Mouse (Mus musculus): ENCODE results near the gene Prss33.
A peak's percentile ranks its signal among the peaks of the same experiment; 100 is the strongest.
"Not testable (repeated sequence)": the region's sequence is repeated elsewhere in the genome, so short reads cannot be mapped to it uniquely, and the experiment has no call there.

The Prss33 gene

GRCm38 (mm10) chr17:23836006-23836575 lies at the start of gene Prss33:
Gene Prss33 (minus strand): TSS chr17:23836056.
- DNase-seq (ENCODE audit: low read depth, low spot score): no peak

- DNase-seq (ENCODE audit: low read depth, low spot score): not testable (repeated sequence)
Measured at GRCm38 (mm10) chr17:23880576-23880975, 44.7 kb upstream of the Prss33 start, which contains the start of the genes Dcpp1 and Dcpp2. Gene Dcpp1 (plus strand): TSS chr17:23880876. Gene Dcpp2 (plus strand): TSS chr17:23880880.

- DNase-seq (ENCODE audit: low read depth, low spot score): no peak
Measured at GRCm38 (mm10) chr17:23877166-23877565, 41.3 kb upstream of the Prss33 start.

- peak; percentile 24 for DNase-seq (ENCODE audit: low read depth, low spot score)
Measured at GRCm38 (mm10) chr17:23876741-23877140, 40.9 kb upstream of the Prss33 start.

GRCm38 (mm10) chr17:23873884-23874856 lies 38.3 kb upstream of the Prss33 start:
- no peak for DNase-seq (ENCODE audit: low read depth, low spot score)

- no peak for DNase-seq (ENCODE audit: low read depth, low spot score)
Measured at GRCm38 (mm10) chr17:23868513-23868912, 32.7 kb upstream of the Prss33 start.

- no peak for DNase-seq (ENCODE audit: low read depth, low spot score)
Measured at GRCm38 (mm10) chr17:23867756-23868155, 31.9 kb upstream of the Prss33 start, which contains the start of gene Prss21. Gene Prss21 (plus strand): TSS chr17:23868056.

GRCm38 (mm10) chr17:23862926-23863325 lies 27.1 kb upstream of the Prss33 start:
- no peak for DNase-seq (ENCODE audit: low read depth, low spot score)

GRCm38 (mm10) chr17:23857913-23858312 lies 22.1 kb upstream of the Prss33 start:
- no peak for DNase-seq (ENCODE audit: low read depth, low spot score)

- DNase-seq (ENCODE audit: low read depth, low spot score): no peak
Measured at GRCm38 (mm10) chr17:23857193-23857592, 21.3 kb upstream of the Prss33 start.

GRCm38 (mm10) chr17:23854229-23854765 lies 18.4 kb upstream of the Prss33 start:
- DNase-seq (ENCODE audit: low read depth, low spot score): no peak

GRCm38 (mm10) chr17:23853292-23853691 lies 17.4 kb upstream of the Prss33 start:
- DNase-seq (ENCODE audit: low read depth, low spot score): no peak

GRCm38 (mm10) chr17:23850853-23851749 lies 15.2 kb upstream of the Prss33 start:
- peak; percentile 28 for DNase-seq (ENCODE audit: low read depth, low spot score)

GRCm38 (mm10) chr17:23850028-23850427 lies 14.2 kb upstream of the Prss33 start:
- no peak for DNase-seq (ENCODE audit: low read depth, low spot score)

- no peak for DNase-seq (ENCODE audit: low read depth, low spot score)
Measured at GRCm38 (mm10) chr17:23843812-23844273, 8.0 kb upstream of the Prss33 start, which contains the start of the genes Prss32 and Prss41. Gene Prss32 (plus strand): TSS chr17:23843855. Gene Prss41 (minus strand): TSS chr17:23844172.

GRCm38 (mm10) chr17:23843141-23843811 lies 7.4 kb upstream of the Prss33 start:
- DNase-seq (ENCODE audit: low read depth, low spot score): no peak

- DNase-seq (ENCODE audit: low read depth, low spot score): no peak
Measured at GRCm38 (mm10) chr17:23841145-23841544, 5.3 kb upstream of the Prss33 start.

GRCm38 (mm10) chr17:23831201-23831600 lies 4.7 kb downstream of the Prss33 start:
- DNase-seq (ENCODE audit: low read depth, low spot score): no peak

GRCm38 (mm10) chr17:23829064-23829619 lies 6.7 kb downstream of the Prss33 start, which contains the start of gene Elob:
Gene Elob (minus strand): TSS chr17:23829136.
- DNase-seq (ENCODE audit: low read depth, low spot score): peak; percentile 83

All from brain, embryonic 18.5 days (tissue).